ENCODE assay signal across 26 mouse cellular contexts in the genomic region with DNA sequence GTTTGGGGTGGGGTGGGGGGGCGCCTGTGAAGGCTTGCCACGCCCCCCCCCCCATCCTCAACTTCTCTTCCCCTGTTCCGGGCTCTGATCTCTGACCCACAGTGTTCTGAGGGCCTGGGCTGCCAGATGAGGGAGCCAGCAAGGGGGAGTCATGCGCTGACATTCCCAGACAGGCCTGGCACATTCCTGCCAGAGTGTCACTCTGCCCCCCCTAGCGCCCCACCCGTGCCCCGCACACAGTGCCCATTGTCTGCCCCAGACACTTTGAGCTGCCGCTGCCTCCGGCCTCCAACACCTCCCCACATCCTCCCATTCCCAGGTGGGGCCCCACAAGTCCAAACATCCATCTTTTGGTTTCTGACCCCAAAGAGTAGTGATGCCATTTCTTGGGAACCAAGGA. TPM values are rescaled to one million over a fixed set of nuclear protein-coding genes. Genes with fewer than 3 reads are reported as not detected.
DNase-seq lines count a peak whose midpoint lies in the region; ATAC-seq and TF ChIP-seq lines count a peak whose summit lies in the region.
"Had no signal": no experiment of that assay in that cellular context is flagged by ENCODE, and none has a peak within 500 bp of the region (broad histone marks: within the 10 kb centered on the region; RNA-seq: fewer than 3 reads in every experiment).

No protein-coding gene starts in this region.

- H3K4me3 ChIP-seq in heart, embryonic 10.5 days: no peak overlapping the region
- no peak overlapping the region for H3K4me3 ChIP-seq in C2C12 (ENCODE audit: insufficient read depth, poor library complexity, severe bottlenecking)
- H3K4me3 ChIP-seq in limb, embryonic 10.5 days: no peak overlapping the region
- H3K4me3 ChIP-seq in forebrain, embryonic 11.5 days (ENCODE audit: low read depth, low read length): no peak overlapping the region
- H3K4me3 ChIP-seq: forebrain, embryonic 12.5 days; forebrain, embryonic 15.5 days; heart, embryonic 13.5 days; hindbrain, embryonic 12.5 days; hindbrain, embryonic 15.5 days; intestine, embryonic 15.5 days had no signal

- H3K4me2 ChIP-seq in forebrain, embryonic 11.5 days (ENCODE audit: low read depth, low read length, severe bottlenecking): no peak overlapping the region
- H3K4me2 ChIP-seq: forebrain, embryonic 12.5 days; forebrain, embryonic 15.5 days; heart, embryonic 13.5 days; hindbrain, embryonic 12.5 days; hindbrain, embryonic 15.5 days; intestine, embryonic 15.5 days had no signal

- H3K79me3 ChIP-seq in C2C12 (ENCODE audit: low read depth): no peaks in the 10 kb centered on the region

- H3K27ac ChIP-seq in heart, embryonic 10.5 days: 0 out of 2 replicates have a peak overlapping the region, but pooled peaks have one; percentile 16
- H3K27ac ChIP-seq in limb, embryonic 10.5 days: peak overlapping the region; percentile 11; the same call in 1 of the 2 replicates
- H3K27ac ChIP-seq in forebrain, embryonic 11.5 days (ENCODE audit: low read depth, low read length): no peak overlapping the region
- H3K27ac ChIP-seq: forebrain, embryonic 12.5 days; forebrain, embryonic 15.5 days; heart, embryonic 13.5 days; hindbrain, embryonic 12.5 days; hindbrain, embryonic 15.5 days; intestine, embryonic 15.5 days had no signal

- H3K4me1 ChIP-seq in heart, embryonic 10.5 days: 0 out of 2 replicates have a peak, but pooled peaks cover 14% of the 10 kb centered on the region
- peaks cover 27% of the 10 kb centered on the region for H3K4me1 ChIP-seq in limb, embryonic 10.5 days
- H3K4me1 ChIP-seq in forebrain, embryonic 11.5 days (replicated peaks; ENCODE audit: control insufficient read depth, insufficient read depth, low read length): no peaks in the 10 kb centered on the region
- H3K4me1 ChIP-seq: forebrain, embryonic 15.5 days; heart, embryonic 13.5 days; hindbrain, embryonic 15.5 days; intestine, embryonic 15.5 days had no signal

- DNase-seq in heart, embryonic 10.5 days (ENCODE audit: low spot score): no peak
- no peak for DNase-seq in heart, adult 18-20 months
- DNase-seq in 3134 (ENCODE audit: extremely low read depth, insufficient read length, low spot score): peak; percentile 50
- DNase-seq in limb, embryonic 10.5 days (ENCODE audit: low spot score): no peak
- DNase-seq in forebrain, embryonic 11.5 days (ENCODE audit: low spot score): no peak
- no peak for DNase-seq in adrenal gland, postnatal 10 days
- DNase-seq: adrenal gland, adult 8-10 months; cerebellum, adult 18-20 months; cerebellum, adult 9-11 months; cerebellum, postnatal 36 days; embryo, embryonic 11 days; gastrocnemius, postnatal 14 days; heart, adult 11 months; heart, postnatal 14 days; heart, postnatal 4 days; kidney, adult 11 months; kidney, adult 8-10 months had no signal

- peaks cover 22% of the 10 kb centered on the region; the same call in 1 of the 2 replicates for H3K27me3 ChIP-seq in heart, embryonic 10.5 days (ENCODE audit: insufficient read depth, poor library complexity, severe bottlenecking)
- H3K27me3 ChIP-seq in C2C12 (ENCODE audit: control insufficient read depth, insufficient read depth, insufficient read length): no peaks in the 10 kb centered on the region
- no peaks in the 10 kb centered on the region for H3K27me3 ChIP-seq in limb, embryonic 10.5 days (ENCODE audit: low read depth, poor library complexity, severe bottlenecking)
- no peaks in the 10 kb centered on the region for H3K27me3 ChIP-seq in forebrain, embryonic 11.5 days (ENCODE audit: control insufficient read depth, insufficient read depth, low read length)
- H3K27me3 ChIP-seq: forebrain, embryonic 15.5 days; heart, embryonic 13.5 days; hindbrain, embryonic 12.5 days; hindbrain, embryonic 15.5 days; intestine, embryonic 15.5 days had no signal

- 71% methylated on average over 7 of the region's 9 CpGs for WGBS in heart, embryonic 10.5 days
- 77% methylated on average over 8 of the region's 9 CpGs for WGBS in limb, embryonic 10.5 days
- 69% methylated on average over 9 of the region's 9 CpGs for WGBS in forebrain, embryonic 11.5 days

- no peaks in the 10 kb centered on the region for H3K79me2 ChIP-seq in C2C12 (ENCODE audit: control insufficient read depth, insufficient read depth)

- no peak for TF ChIP-seq CTCF in C2C12 (IDR thresholded peaks at IDR 0.05; ENCODE audit: control insufficient read depth, insufficient read depth, insufficient read length)

- no peaks in the 10 kb centered on the region for H3K36me3 ChIP-seq in heart, embryonic 10.5 days
- no peaks in the 10 kb centered on the region for H3K36me3 ChIP-seq in C2C12 (ENCODE audit: control insufficient read depth, insufficient read depth)
- no peaks in the 10 kb centered on the region for H3K36me3 ChIP-seq in limb, embryonic 10.5 days
- H3K36me3 ChIP-seq in forebrain, embryonic 11.5 days (ENCODE audit: control insufficient read depth, insufficient read depth, low read length): no peaks in the 10 kb centered on the region
- H3K36me3 ChIP-seq: forebrain, embryonic 12.5 days; forebrain, embryonic 15.5 days; heart, embryonic 13.5 days; hindbrain, embryonic 12.5 days; hindbrain, embryonic 15.5 days; intestine, embryonic 15.5 days had no signal

- H3K9ac ChIP-seq in forebrain, embryonic 11.5 days (ENCODE audit: low read length): no peak overlapping the region
- H3K9ac ChIP-seq: forebrain, embryonic 12.5 days; forebrain, embryonic 15.5 days; heart, embryonic 13.5 days; hindbrain, embryonic 12.5 days; hindbrain, embryonic 15.5 days; intestine, embryonic 15.5 days had no signal

- ATAC-seq in forebrain, embryonic 11.5 days (replicated peaks; ENCODE audit: low FRiP score): no peak
- ATAC-seq: activated CD4-positive, CD25-positive, alpha-beta regulatory T cell, adult 4 months; forebrain, embryonic 15.5 days; intestine, embryonic 15.5 days had no signal

- H3ac ChIP-seq in C2C12 (ENCODE audit: control insufficient read depth, insufficient read length, low read depth): no peak overlapping the region

- no peaks in the 10 kb centered on the region for H3K9me3 ChIP-seq in heart, embryonic 10.5 days
- no peaks in the 10 kb centered on the region for H3K9me3 ChIP-seq in limb, embryonic 10.5 days (replicated peaks)
- no peaks in the 10 kb centered on the region for H3K9me3 ChIP-seq in forebrain, embryonic 11.5 days (ENCODE audit: control insufficient read depth, low read length)
- H3K9me3 ChIP-seq: forebrain, embryonic 12.5 days; forebrain, embryonic 15.5 days; heart, embryonic 13.5 days; hindbrain, embryonic 12.5 days; hindbrain, embryonic 15.5 days; intestine, embryonic 15.5 days had no signal

TF ChIP-seq in C2C12, 6 proteins besides CTCF, POLR2A, EP300 and RAD21:
- TF ChIP-seq FOSL1 (IDR thresholded peaks at IDR 0.05; ENCODE audit: insufficient read depth, low read length, poor library complexity, severe bottlenecking): no peak
- peak; percentile 25 for TF ChIP-seq MAX (IDR thresholded peaks at IDR 0.05)
- TF ChIP-seq USF1 (IDR thresholded peaks at IDR 0.05; ENCODE audit: low read depth): no peak
- no peak for TF ChIP-seq MYOG (IDR thresholded peaks at IDR 0.05; ENCODE audit: control insufficient read depth, extremely low read depth, insufficient read length)

RNA-seq across cellular contexts. Expression of a gene that starts 28.8 kb away (rescaled TPM):
- 6.7 and 11.6 TPM in 2 replicates for polyA plus RNA-seq in heart, embryonic 10.5 days (2016; fragmentation: Nextera tagmentation; extraction: Ambion mirVana)
- 100 to 1,000 TPM in 1 of 2 experiments, 10 to 100 TPM in 1; 80.2 to 107 TPM for total RNA-seq in heart, adult 18-20 months (2021)
- 7.9 TPM for polyA plus RNA-seq in C2C12 (2012; fragmentation: generic; extraction: Trizol)
- polyA plus RNA-seq in limb, embryonic 10.5 days (2016; fragmentation: Nextera tagmentation; extraction: Ambion mirVana): 1.4 and 3.2 TPM in 2 replicates
- 11.3 and 13.6 TPM in 2 replicates for polyA plus RNA-seq in forebrain, embryonic 11.5 days (2014; fragmentation: Nextera tagmentation; extraction: Ambion mirVana)
- total RNA-seq in adrenal gland, postnatal 10 days (2021): 10 to 100 TPM; 30.2 to 35.0 TPM

RNA-seq across cellular contexts. Expression of a gene that starts 29.3 kb away (rescaled TPM):
- 770 and 980 TPM in 2 replicates for polyA plus RNA-seq in heart, embryonic 10.5 days (2016; fragmentation: Nextera tagmentation; extraction: Ambion mirVana)
- total RNA-seq in heart, adult 18-20 months (2021): 100 to 1,000 TPM; 163 to 184 TPM
- 1,181 TPM for polyA plus RNA-seq in C2C12 (2012; fragmentation: generic; extraction: Trizol)
- 1,077 and 1,189 TPM in 2 replicates for polyA plus RNA-seq in limb, embryonic 10.5 days (2016; fragmentation: Nextera tagmentation; extraction: Ambion mirVana)
- polyA plus RNA-seq in forebrain, embryonic 11.5 days (2014; fragmentation: Nextera tagmentation; extraction: Ambion mirVana): 1,023 and 1,042 TPM in 2 replicates
- 100 to 1,000 TPM; 672 to 709 TPM for total RNA-seq in adrenal gland, postnatal 10 days (2021)

RNA-seq across cellular contexts. Expression of a gene that starts 47.6 kb away (rescaled TPM):
- 0.95 and 1.9 TPM in 2 replicates for polyA plus RNA-seq in heart, embryonic 10.5 days (2016; fragmentation: Nextera tagmentation; extraction: Ambion mirVana)
- 10 to 100 TPM; 23.1 to 29.3 TPM for total RNA-seq in heart, adult 18-20 months (2021)
- 27.2 TPM for polyA plus RNA-seq in C2C12 (2012; fragmentation: generic; extraction: Trizol)
- 1.5 and 2.0 TPM in 2 replicates for polyA plus RNA-seq in limb, embryonic 10.5 days (2016; fragmentation: Nextera tagmentation; extraction: Ambion mirVana)
- 2.8 and 2.9 TPM in 2 replicates for polyA plus RNA-seq in forebrain, embryonic 11.5 days (2014; fragmentation: Nextera tagmentation; extraction: Ambion mirVana)
- 10 to 100 TPM; 37.8 to 46.7 TPM for total RNA-seq in adrenal gland, postnatal 10 days (2021)
- total RNA-seq: CH12.LX had no signal
